Comparison of ENCODE assay signal across 13 mouse cellular contexts in the genomic region with DNA sequence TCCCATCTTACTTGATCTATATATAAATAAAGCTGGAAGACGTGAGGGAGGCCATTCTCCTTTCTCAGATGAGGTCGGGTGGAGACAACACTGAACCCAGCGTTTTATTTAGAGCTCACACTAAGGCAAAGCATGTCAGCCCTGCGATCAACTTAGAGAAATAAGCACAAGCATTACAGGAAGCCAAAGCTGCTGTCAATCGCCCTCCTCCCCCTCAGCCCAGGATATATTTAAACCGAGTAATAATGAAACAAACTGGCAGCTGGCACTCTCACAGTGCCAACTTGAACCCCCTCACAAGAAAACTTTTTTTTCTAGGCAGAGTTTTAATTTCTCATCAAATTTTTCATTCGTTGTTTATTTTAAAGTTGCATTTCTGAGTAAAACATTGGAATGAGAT. TPM values are rescaled to one million over a fixed set of nuclear protein-coding genes. Genes with fewer than 3 reads are reported as not detected.
DNase-seq lines count a peak whose midpoint lies in the region; ATAC-seq and TF ChIP-seq lines count a peak whose summit lies in the region.
"Had no signal": no experiment of that assay in that cellular context is flagged by ENCODE, and none has a peak within 500 bp of the region (broad histone marks: within the 10 kb centered on the region; RNA-seq: fewer than 3 reads in every experiment).

No protein-coding gene starts in this region.

- no peak overlapping the region for H3K9ac ChIP-seq in heart, embryonic 11.5 days (ENCODE audit: low read depth, low read length)
- H3K9ac ChIP-seq: embryonic facial prominence, embryonic 15.5 days; hindbrain, embryonic 13.5 days; liver, embryonic 14.5 days had no signal

- H3K36me3 ChIP-seq in heart, embryonic 11.5 days (ENCODE audit: control insufficient read depth, insufficient read depth, low read length): no peaks in the 10 kb centered on the region
- H3K36me3 ChIP-seq: embryonic facial prominence, embryonic 15.5 days; hindbrain, embryonic 13.5 days had no signal

- H3K9me3 ChIP-seq in heart, embryonic 11.5 days (replicated peaks; ENCODE audit: control insufficient read depth, low read length): no peaks in the 10 kb centered on the region
- H3K9me3 ChIP-seq: embryonic facial prominence, embryonic 15.5 days; hindbrain, embryonic 13.5 days had no signal

- DNase-seq in right cerebral cortex, adult 2 months (ENCODE audit: low spot score in 2 of 2): peak; percentile 10 to 24
- DNase-seq in right cerebral cortex, postnatal 36 days (ENCODE audit: low spot score in 2 of 2): no peak
- peak; percentile 26 for DNase-seq in induced T-regulatory cell, adult 2 months (ENCODE audit: low read depth)
- peak; percentile 35 for DNase-seq in naive thymus-derived CD4-positive, alpha-beta T cell, adult 2 months (ENCODE audit: low read depth)
- no peak for DNase-seq in testis, postnatal 14 days (ENCODE audit: low spot score)
- DNase-seq in ovary, postnatal 14 days (ENCODE audit: low spot score): no peak
- DNase-seq: cerebellum, postnatal 10 days had no signal

- 16% methylated on average over 7 of the region's 7 CpGs for WGBS in bone marrow, adult 2 months
- WGBS in heart, embryonic 11.5 days (ENCODE audit: insufficient replicate concordance): 49% methylated on average over 7 of the region's 7 CpGs

- no peak overlapping the region for H3K4me3 ChIP-seq in bone marrow, adult 2 months (replicated peaks; ENCODE audit: control insufficient read depth, low read depth, low read length)
- no peak overlapping the region for H3K4me3 ChIP-seq in heart, embryonic 11.5 days (ENCODE audit: low read depth, low read length)
- H3K4me3 ChIP-seq: embryonic facial prominence, embryonic 15.5 days; hindbrain, embryonic 13.5 days had no signal

- ATAC-seq in heart, embryonic 11.5 days (replicated peaks; ENCODE audit: insufficient number of reproducible peaks, low FRiP score, low TSS enrichment): no peak

- TF ChIP-seq POLR2A in bone marrow, adult 2 months (IDR thresholded peaks at IDR 0.05; ENCODE audit: borderline replicate concordance, control insufficient read depth, low read depth, low read length): no peak

- TF ChIP-seq CTCF in bone marrow, adult 2 months (IDR thresholded peaks at IDR 0.05; ENCODE audit: control insufficient read depth, insufficient read depth, low read length): no peak

- H3K27me3 ChIP-seq in heart, embryonic 11.5 days (ENCODE audit: control insufficient read depth, insufficient read depth, low read length): no peaks in the 10 kb centered on the region
- H3K27me3 ChIP-seq: embryonic facial prominence, embryonic 15.5 days; hindbrain, embryonic 13.5 days had no signal

- no peak overlapping the region for H3K4me2 ChIP-seq in heart, embryonic 11.5 days
- H3K4me2 ChIP-seq: embryonic facial prominence, embryonic 15.5 days; hindbrain, embryonic 13.5 days had no signal

- no peaks in the 10 kb centered on the region; the same call in 1 of the 2 replicates for H3K4me1 ChIP-seq in bone marrow, adult 2 months (ENCODE audit: control insufficient read depth, insufficient read depth, low read length)
- no peaks in the 10 kb centered on the region for H3K4me1 ChIP-seq in heart, embryonic 11.5 days (ENCODE audit: control insufficient read depth, insufficient read depth, low read length)
- H3K4me1 ChIP-seq: embryonic facial prominence, embryonic 15.5 days; hindbrain, embryonic 13.5 days had no signal

- H3K27ac ChIP-seq in bone marrow, adult 2 months (ENCODE audit: control insufficient read depth, insufficient read depth, low read depth, low read length, poor library complexity): 0 out of 2 replicates have a peak overlapping the region, but pooled peaks have one; percentile 19
- no peak overlapping the region for H3K27ac ChIP-seq in heart, embryonic 11.5 days (ENCODE audit: low read depth, low read length)
- H3K27ac ChIP-seq: embryonic facial prominence, embryonic 15.5 days; hindbrain, embryonic 13.5 days; kidney, postnatal 0 days; liver, embryonic 14.5 days had no signal

RNA-seq across cellular contexts. Expression of a gene that starts 15.7 kb away (rescaled TPM):
- 38.1 and 56.4 TPM in 2 replicates for polyA plus RNA-seq in bone marrow, adult 2 months (2011; ENCODE audit: insufficient read depth, insufficient read length, low replicate concordance, missing spikeins)
- polyA plus RNA-seq in heart, embryonic 11.5 days (2014; fragmentation: Nextera tagmentation; extraction: Ambion mirVana): 88.5 and 89.1 TPM in 2 replicates

Comparison
In these comparisons a context has a peak if more than half of its experiments do, and no peak if none do; other contexts are left out.
1. DNase-seq: peak in right cerebral cortex, adult 2 months (2 of 2), induced T-regulatory cell, adult 2 months (single experiment) and naive thymus-derived CD4-positive, alpha-beta T cell, adult 2 months (single experiment); none in right cerebral cortex, postnatal 36 days (0 of 2), testis, postnatal 14 days (single experiment) and ovary, postnatal 14 days (single experiment).